Mouse (Mus musculus): ENCODE measurements at regions not wholly inside any gene's neighbourhood (a gene's known extent, or its start where the extent isn't known, plus 50 kb on each side); places are given as distances from the start of the nearest gene placed in this dataset.

DNA sequence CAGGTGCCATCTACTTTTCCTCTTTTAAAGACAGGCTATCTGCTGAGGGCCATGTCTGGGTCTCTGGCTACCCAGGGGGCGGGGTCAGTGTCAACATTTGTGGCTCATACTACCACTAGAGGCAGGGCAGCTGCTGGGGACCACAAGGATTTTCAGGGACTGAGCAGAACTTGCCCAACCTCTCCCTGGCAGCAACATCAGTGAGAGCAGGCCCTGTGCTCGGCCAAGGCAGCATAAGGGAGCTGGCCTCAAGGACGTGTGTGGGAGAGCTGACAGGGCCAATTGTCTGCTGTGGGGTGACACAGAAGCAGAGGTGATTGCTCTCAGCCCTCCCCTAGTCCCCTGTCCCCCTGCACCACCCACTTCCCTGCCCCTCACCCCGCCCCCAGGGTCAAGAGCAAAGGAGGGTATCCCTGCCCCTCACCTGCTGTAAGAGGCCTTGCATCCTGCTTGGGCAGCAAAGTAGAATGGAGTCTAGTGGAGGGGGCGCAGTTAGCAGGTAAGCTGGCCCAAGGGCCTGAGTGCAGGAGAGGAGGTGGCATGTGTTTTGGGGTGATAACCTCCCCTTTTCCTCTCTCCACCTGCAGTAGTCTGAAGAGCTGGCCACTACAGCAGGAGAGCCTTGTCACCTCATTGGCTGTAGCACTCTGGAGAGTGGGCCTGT, 51.7 kb upstream of the Slc35f5 start:
- Histone ChIP-seq H3K4me3 (ENCODE audit: low read depth, low read length) (no peak overlapping the region), H3K9me3 (replicated peaks; ENCODE audit: control insufficient read depth, low read length) (no peaks in the 10 kb centered on the region), H3K36me3 (ENCODE audit: control insufficient read depth, insufficient read depth) (no peaks in the 10 kb centered on the region), H3K9ac (ENCODE audit: low read depth, low read length) (no peak overlapping the region), H3K27me3 (ENCODE audit: control insufficient read depth, insufficient read depth, low read depth, low read length) (no peaks in the 10 kb centered on the region), H3K4me1 (ENCODE audit: control insufficient read depth, low read depth, low read length) (no peaks in the 10 kb centered on the region), H3K4me2 (ENCODE audit: low read depth, low read length) (no peak overlapping the region), H3K27ac (ENCODE audit: low read length) (no peak overlapping the region)
- WGBS (ENCODE audit: insufficient replicate concordance) = 47% methylated on average over 5 of the region's 5 CpGs
- ATAC-seq (ENCODE audit: low read depth) = peak; percentile 9; the same call in 1 of the 2 replicates

Measured in liver, embryonic 16.5 days (tissue).